Mouse (Mus musculus) stomach, embryonic 14.5 days (tissue): ENCODE results near the gene Susd5. TPM values are rescaled to one million over a fixed set of nuclear protein-coding genes. Genes with fewer than 3 reads are reported as not detected.
"Not testable (repeated sequence)": the region's sequence is repeated elsewhere in the genome, so short reads cannot be mapped to it uniquely, and the experiment has no call there.

Source experiments
- ATAC-seq: fragments of 200-750 bp; cut with Nextera tagmentation; 2 replicates; pipeline ENCODE4 v1.8.0; 2017; ENCODE audit warnings: low read depth, moderate TSS enrichment; ENCODE audit not compliant: insufficient number of reproducible peaks, insufficient read depth, low FRiP score
- H3K27ac ChIP-seq: fragments of 300-500 bp; sonication (generic); 2 replicates; pipeline ENCODE4 v1.5.1; 2014; ENCODE audit warnings: mild to moderate bottlenecking, low read length, moderate library complexity, mixed read lengths
- H3K27me3 ChIP-seq: fragments of 300-500 bp; sonication (generic); 2 replicates; pipeline ENCODE4 v1.6.1; 2014; ENCODE audit warnings: low read length, control low read depth, mixed read lengths; ENCODE audit not compliant: control insufficient read depth, insufficient read depth
- H3K36me3 ChIP-seq: fragments of 300-500 bp; sonication (generic); 2 replicates; pipeline ENCODE4 v1.6.1; 2014; ENCODE audit warnings: mild to moderate bottlenecking, control low read depth, low read length, moderate library complexity, mixed read lengths; ENCODE audit not compliant: control insufficient read depth, insufficient read depth
- H3K4me1 ChIP-seq: fragments of 300-500 bp; sonication (generic); 2 replicates; pipeline ENCODE4 v1.6.1; 2014; ENCODE audit warnings: low read length, control low read depth, mixed read lengths; ENCODE audit not compliant: control insufficient read depth, insufficient read depth
- H3K4me2 ChIP-seq: fragments of 300-500 bp; sonication (generic); replicated peaks from 2 replicates; pipeline ENCODE4 v1.6.1; 2014; ENCODE audit warnings: low read depth, low read length, control low read depth
- H3K4me3 ChIP-seq: fragments of 300-500 bp; sonication (generic); 2 replicates; pipeline ENCODE4 v1.5.1; 2014; ENCODE audit warnings: low read depth, low read length, control low read depth
- H3K9ac ChIP-seq: fragments of 300-500 bp; sonication (generic); replicated peaks from 2 replicates; pipeline ENCODE4 v1.6.1; 2014; ENCODE audit warnings: low read depth, mild to moderate bottlenecking, control low read depth, low read length, moderate library complexity, mixed read lengths
- H3K9me3 ChIP-seq: fragments of 300-500 bp; sonication (generic); 2 replicates; pipeline ENCODE4 v1.6.1; 2016; ENCODE audit warnings: low read depth, low read length, control low read depth; ENCODE audit not compliant: control insufficient read depth
- WGBS: fragments of 180-500 bp; shearing (Covaris S2); extraction: QIAGEN DNeasy Blood & Tissue Kit; methylation state at CpG from one replicate; pipeline ENCODE4 v1.1.7; 2014; 5-methylcytosine and 5-hydroxymethylcytosine counted together
- polyA plus RNA-seq: library from polyadenylated mRNA; unstranded; fragments of >200 nt; fragmentation: Nextera tagmentation; extraction: Ambion mirVana; gene quantifications from 2 replicates; pipeline ENCODE4 v1.2.1, GENCODE M21; 2014

Susd5 gene
- polyA plus RNA-seq, 1 experiment from 2014 or later, result 0.32 TPM

- ATAC-seq, result no peak
- no peaks in the 10 kb centered on the region for H3K27me3 ChIP-seq
Observed at GRCm38 (mm10) chr9:114113911-114114623, 57.1 kb downstream of the Susd5 start.

DNA sequence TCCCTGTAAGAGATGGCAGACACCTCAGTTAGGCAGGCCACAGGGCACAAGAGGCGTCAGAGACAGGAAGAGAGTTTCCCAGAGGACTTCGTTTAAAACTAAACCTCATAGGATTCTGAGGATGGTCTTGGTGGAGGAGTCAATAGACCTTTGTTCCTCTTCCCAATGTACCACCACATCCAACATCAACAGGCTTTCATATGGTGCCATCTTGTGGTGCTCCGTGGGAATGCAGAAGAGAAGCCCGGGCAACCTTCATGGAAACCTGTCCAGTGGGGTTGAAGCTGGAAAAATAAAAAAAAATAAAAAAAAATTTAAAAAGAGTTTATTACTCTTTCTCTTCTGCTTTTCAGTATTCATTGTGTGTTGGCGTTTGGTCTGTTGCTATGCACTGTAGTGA, 59.7 kb downstream of the Susd5 start:
- H3K4me3 ChIP-seq, H3K36me3 ChIP-seq, H3K27ac ChIP-seq, H3K27me3 ChIP-seq, H3K4me2 ChIP-seq, H3K9me3 ChIP-seq, H3K4me1 ChIP-seq, H3K9ac ChIP-seq, ATAC-seq: not testable (repeated sequence)
- 17% methylated on average over 5 of the region's 5 CpGs for WGBS

More at GRCm38 (mm10) chr9:114113911-114114623, 57.1 kb downstream of the Susd5 start:
- Histone ChIP-seq H3K4me1 (no peaks in the 10 kb centered on the region), H3K4me2 (no peak overlapping the region), H3K36me3 (no peaks in the 10 kb centered on the region), H3K4me3 (no peak overlapping the region), H3K9me3 (no peaks in the 10 kb centered on the region), H3K27ac (no peak overlapping the region), H3K9ac (no peak overlapping the region)
- 80% methylated on average over 18 of the region's 18 CpGs for WGBS

- H3K9me3 ChIP-seq, ATAC-seq: not testable (repeated sequence)
Observed at GRCm38 (mm10) chr9:114122862-114123261, 65.9 kb downstream of the Susd5 start.

GRCm38 (mm10) chr9:114129273-114129835, 72.4 kb downstream of the Susd5 start:
- H3K27me3 ChIP-seq, ATAC-seq, H3K27ac ChIP-seq, H3K4me1 ChIP-seq, H3K36me3 ChIP-seq, H3K4me3 ChIP-seq, H3K4me2 ChIP-seq, H3K9ac ChIP-seq, H3K9me3 ChIP-seq: not testable (repeated sequence)
- WGBS, result 84% methylated on average over 1 of the region's 1 CpGs

More at GRCm38 (mm10) chr9:114122862-114123261, 65.9 kb downstream of the Susd5 start:
- not testable (repeated sequence) for H3K4me3 ChIP-seq, H3K36me3 ChIP-seq, H3K4me1 ChIP-seq, H3K4me2 ChIP-seq, H3K27me3 ChIP-seq, H3K9ac ChIP-seq, H3K27ac ChIP-seq

Other genes with a start within 250 kb of the Susd5 start
- gene Ubp1, start 126.2 kb upstream of the Susd5 start, polyA plus RNA-seq, result 46.2 and 46.6 TPM in 2 replicates
- gene Fbxl2, start 10.9 kb upstream of the Susd5 start, polyA plus RNA-seq, result 4.4 TPM in 2 replicates